Mouse (Mus musculus) embryo, embryonic 9.5 days (tissue): ENCODE results near the gene Usp26.

ENCODE experiments used
- DNase-seq: peaks from one replicate; pipeline ENCODE4 v3.0.0-alpha.2; 2017; ENCODE audit errors: extremely low spot score

Usp26 gene

GRCm38 (mm10) chrX:51801133-51801532, at the start of gene Usp26:
TSS of gene Usp26 (minus strand) at chrX:51801233.
- DNase-seq, result no peak

- DNase-seq, result no peak
Measured at GRCm38 (mm10) chrX:51814466-51815247, 13.6 kb upstream of the Usp26 start.

- DNase-seq, result peak; percentile 3
Measured at GRCm38 (mm10) chrX:51767457-51767856, 33.6 kb downstream of the Usp26 start.

GRCm38 (mm10) chrX:51736450-51736849, 64.6 kb downstream of the Usp26 start:
- DNase-seq, result peak; percentile 31

GRCm38 (mm10) chrX:51714086-51714745, 86.8 kb downstream of the Usp26 start:
- no peak for DNase-seq

GRCm38 (mm10) chrX:51712996-51713395, 88.0 kb downstream of the Usp26 start:
- DNase-seq, result no peak
